Mouse (Mus musculus): ENCODE data around the gene Mcoln1. TPM values are rescaled to one million over a fixed set of nuclear protein-coding genes. Genes with fewer than 3 reads are reported as not detected.

Mcoln1 gene
- polyA plus RNA-seq, 1 experiment from 2014 or later = 39.9 TPM

DNA sequence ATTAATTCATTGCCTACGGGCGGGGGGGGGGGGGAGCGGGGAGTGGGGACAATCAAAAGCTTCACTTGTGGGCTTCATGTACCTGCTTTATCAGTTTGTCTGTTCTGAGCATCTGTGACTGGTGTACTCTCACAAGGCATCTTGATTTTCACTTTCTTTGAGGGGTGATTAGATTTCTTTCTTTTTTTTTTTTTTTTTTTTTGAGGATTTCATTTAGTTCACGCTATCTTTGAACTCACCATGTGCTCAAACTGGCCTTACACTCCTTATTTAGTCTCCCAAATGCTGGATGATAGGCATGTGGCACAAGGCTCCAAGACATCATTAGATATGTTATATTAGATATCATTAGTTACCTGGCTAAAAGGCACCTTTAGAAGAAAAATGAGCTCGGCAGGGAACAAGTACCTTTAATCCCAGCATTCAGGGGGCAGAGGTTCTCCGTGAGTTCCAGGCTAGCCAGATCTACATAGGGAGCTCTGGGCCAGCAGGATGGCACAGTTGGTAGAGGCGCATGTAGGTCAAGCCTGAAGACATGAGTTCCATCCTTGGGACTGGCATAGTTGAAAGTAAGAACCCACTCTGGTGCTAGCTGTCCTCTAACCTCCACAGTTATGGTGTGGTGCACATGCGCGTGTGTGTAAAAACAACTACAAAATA is 32.2 kb upstream of the Mcoln1 start:
- ATAC-seq (ENCODE audit: insufficient read depth) = no peak

GRCm38 (mm10) chr8:3468838-3469237 is 31.4 kb upstream of the Mcoln1 start:
- Histone ChIP-seq H3K4me3 (ENCODE audit: low read depth, low read length) (no peak overlapping the region), H3K4me1 (ENCODE audit: insufficient read depth) (peaks cover 4% of the 10 kb centered on the region), H3K36me3 (ENCODE audit: insufficient read depth) (no peaks in the 10 kb centered on the region), H3K27ac (ENCODE audit: low read depth) (no peak overlapping the region), H3K4me2 (no peak overlapping the region), H3K9me3 (ENCODE audit: low read depth, low read length) (no peaks in the 10 kb centered on the region), H3K9ac (no peak overlapping the region), H3K27me3 (ENCODE audit: insufficient read depth, low read length) (no peaks in the 10 kb centered on the region)
- DNase-seq (peak; percentile 19), ATAC-seq (ENCODE audit: insufficient read depth) (no peak)
- TF ChIP-seq CTCF (IDR thresholded peaks at IDR 0.05; ENCODE audit: low read depth) = no peak
- 95% methylated on average over 1 of the region's 1 CpGs for WGBS

More for the DNA sequence above, 32.2 kb upstream of the Mcoln1 start:
- WGBS = 55% methylated on average over 9 of the region's 9 CpGs
- no peak for TF ChIP-seq CTCF (IDR thresholded peaks at IDR 0.05; ENCODE audit: low read depth)
- Histone ChIP-seq H3K9ac (peak overlapping the region; percentile 67), H3K4me1 (ENCODE audit: insufficient read depth) (peaks cover 4% of the 10 kb centered on the region), H3K4me3 (ENCODE audit: low read depth, low read length) (peak overlapping the region; percentile 54), H3K9me3 (ENCODE audit: low read depth, low read length) (no peaks in the 10 kb centered on the region), H3K27me3 (ENCODE audit: insufficient read depth, low read length) (no peaks in the 10 kb centered on the region), H3K4me2 (peak overlapping the region; percentile 75), H3K36me3 (ENCODE audit: insufficient read depth) (no peaks in the 10 kb centered on the region), H3K27ac (ENCODE audit: low read depth) (peak overlapping the region; percentile 80)
- DNase-seq = peak; percentile 26

DNA sequence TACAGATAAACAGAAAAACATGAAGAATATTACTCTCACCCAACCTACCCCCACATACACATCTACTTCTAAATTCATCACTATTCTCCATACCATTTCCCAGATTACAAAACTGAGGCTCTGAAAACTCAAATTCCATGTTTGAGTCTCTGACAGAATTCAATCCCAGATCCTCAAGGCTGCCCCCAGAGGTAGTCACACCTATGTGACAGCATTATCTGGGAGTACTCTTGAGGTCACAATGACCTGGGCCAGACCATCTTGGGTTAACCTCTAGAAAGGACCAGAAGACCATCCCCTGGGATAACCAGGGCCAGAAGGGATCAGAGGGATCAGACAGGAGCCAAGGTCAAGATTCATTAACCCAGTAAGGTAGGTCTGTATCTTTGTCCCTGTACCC is 29.7 kb upstream of the Mcoln1 start, which contains the start of gene Tex45:
Tex45 (plus strand) TSS at position 301 of the 400 bp plus-strand sequence.
- Histone ChIP-seq H3K9ac (no peak within 1 kb of the TSS), H3K4me2 (no peak within 1 kb of the TSS), H3K4me3 (ENCODE audit: low read depth, low read length) (no peak within 1 kb of the TSS), H3K4me1 (ENCODE audit: insufficient read depth) (peaks cover 4% of the 10 kb centered on the region), H3K27me3 (ENCODE audit: insufficient read depth, low read length) (no peaks in the 10 kb centered on the region), H3K27ac (ENCODE audit: low read depth) (no peak within 1 kb of the TSS), H3K36me3 (ENCODE audit: insufficient read depth) (no peaks in the 10 kb centered on the region), H3K9me3 (ENCODE audit: low read depth, low read length) (no peaks in the 10 kb centered on the region)
- no peak for TF ChIP-seq CTCF (IDR thresholded peaks at IDR 0.05; ENCODE audit: low read depth)
- DNase-seq (no peak), ATAC-seq (ENCODE audit: insufficient read depth) (no peak)

DNA sequence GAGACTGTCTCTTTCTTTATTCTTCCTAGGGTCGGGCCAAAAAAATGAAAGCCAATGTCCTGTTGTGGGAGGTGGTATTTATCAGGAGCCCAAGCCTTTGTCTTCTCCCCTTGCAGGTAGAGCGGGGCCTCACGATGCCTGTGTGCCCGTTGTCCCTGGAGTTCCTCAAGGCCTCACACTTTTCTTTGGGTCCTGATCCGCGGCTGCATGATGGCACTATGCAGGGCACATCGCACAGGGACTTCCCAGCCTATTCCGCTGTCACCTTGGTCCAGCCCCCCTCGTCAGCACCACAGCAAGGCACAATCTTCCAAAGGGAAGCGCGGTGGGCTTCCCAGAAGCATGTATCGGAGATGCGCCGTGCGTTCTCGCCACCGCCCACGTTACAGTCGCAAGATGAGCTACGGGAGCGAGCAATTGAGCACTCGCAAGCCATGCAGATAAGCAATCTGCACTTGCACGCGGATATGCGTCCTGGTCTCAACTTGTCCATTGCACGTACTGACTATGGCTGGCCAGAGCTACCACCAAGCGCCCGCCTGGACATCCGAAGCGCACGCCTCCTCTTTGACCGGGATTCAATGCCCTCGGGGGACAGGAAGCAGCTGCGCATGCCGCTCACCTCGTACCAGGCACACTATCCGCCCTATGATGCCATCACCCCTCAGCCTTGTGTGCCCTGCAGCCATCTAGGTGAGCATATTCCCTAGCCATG is 24.4 kb upstream of the Mcoln1 start:
- ATAC-seq (ENCODE audit: insufficient read depth) (no peak; the same call in 1 of the 2 replicates), DNase-seq (peak; percentile 21)
- Histone ChIP-seq H3K4me2 (peak overlapping the region; percentile 59), H3K36me3 (ENCODE audit: insufficient read depth) (no peaks in the 10 kb centered on the region), H3K4me1 (ENCODE audit: insufficient read depth) (0 out of 2 replicates have a peak, but pooled peaks cover 3% of the 10 kb centered on the region), H3K9ac (peak overlapping the region; percentile 29), H3K27ac (ENCODE audit: low read depth) (no peak overlapping the region), H3K9me3 (ENCODE audit: low read depth, low read length) (no peaks in the 10 kb centered on the region), H3K4me3 (ENCODE audit: low read depth, low read length) (peak overlapping the region; percentile 24), H3K27me3 (ENCODE audit: insufficient read depth, low read length) (no peaks in the 10 kb centered on the region)
- TF ChIP-seq CTCF (IDR thresholded peaks at IDR 0.05; ENCODE audit: low read depth) = no peak
- WGBS = 24% methylated on average over 37 of the region's 37 CpGs

DNA sequence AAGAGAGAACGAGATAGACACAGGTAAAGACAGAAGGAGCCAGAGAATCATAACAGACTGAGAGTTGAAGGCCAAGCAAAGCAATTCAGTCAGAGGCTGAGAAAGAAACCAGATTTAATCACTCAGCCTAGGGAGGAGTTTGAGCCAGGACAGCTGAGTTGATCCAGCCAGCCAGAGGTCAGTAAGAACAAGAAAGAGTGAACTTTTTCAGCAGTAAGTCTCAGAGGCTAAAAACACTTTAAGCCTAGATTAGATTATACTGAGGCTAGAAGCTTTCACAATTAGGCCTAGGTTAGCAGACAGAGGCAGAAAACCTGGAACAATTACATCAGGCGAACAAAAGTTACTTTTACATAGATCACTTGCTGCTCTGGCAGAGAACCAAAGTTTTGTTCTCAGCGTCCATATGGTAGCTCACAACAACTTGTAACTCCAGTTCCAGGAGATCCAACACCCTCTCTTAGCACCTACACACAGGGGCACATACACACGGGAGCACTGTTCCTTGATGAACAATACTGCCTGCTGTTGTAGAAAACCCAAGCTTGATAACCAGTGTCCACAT is 20.0 kb upstream of the Mcoln1 start:
- ATAC-seq (ENCODE audit: insufficient read depth) = no peak

DNA sequence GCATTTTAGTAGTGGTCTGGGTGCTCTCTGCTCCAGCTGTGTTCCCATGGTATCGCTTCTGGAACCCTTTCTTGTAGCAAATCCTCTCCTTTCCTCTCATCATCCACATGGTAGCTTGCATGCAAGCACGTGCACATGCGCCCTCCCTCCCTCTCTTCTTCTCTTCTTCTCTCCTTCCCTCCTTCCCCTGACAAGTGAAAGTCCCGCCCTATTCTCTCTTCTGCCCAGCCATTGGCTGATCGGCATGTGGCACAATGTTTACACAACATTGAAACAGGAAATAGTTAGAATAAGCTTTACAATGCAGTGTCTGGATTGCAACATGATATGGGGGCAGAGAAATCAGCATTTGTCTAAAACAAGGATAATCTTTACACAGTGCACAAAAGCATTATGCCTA is 18.7 kb upstream of the Mcoln1 start:
- H3K9ac ChIP-seq = no peak overlapping the region
- no peak overlapping the region for H3K4me2 ChIP-seq
- no peak for TF ChIP-seq CTCF (IDR thresholded peaks at IDR 0.05; ENCODE audit: low read depth)
- H3K36me3 ChIP-seq (ENCODE audit: insufficient read depth) = no peaks in the 10 kb centered on the region
- DNase-seq (peak; percentile 43), ATAC-seq (ENCODE audit: insufficient read depth) (no peak)
- WGBS = 45% methylated on average over 5 of the region's 5 CpGs
- no peaks in the 10 kb centered on the region for H3K4me1 ChIP-seq (ENCODE audit: insufficient read depth)
- H3K9me3 ChIP-seq (ENCODE audit: low read depth, low read length) = no peaks in the 10 kb centered on the region
- H3K27ac ChIP-seq (ENCODE audit: low read depth) = no peak overlapping the region
- H3K4me3 ChIP-seq (ENCODE audit: low read depth, low read length) = no peak overlapping the region
- no peaks in the 10 kb centered on the region for H3K27me3 ChIP-seq (ENCODE audit: insufficient read depth, low read length)

More for the DNA sequence above, 20.0 kb upstream of the Mcoln1 start:
- no peak overlapping the region for H3K4me3 ChIP-seq (ENCODE audit: low read depth, low read length)
- no peak for DNase-seq
- no peak for TF ChIP-seq CTCF (IDR thresholded peaks at IDR 0.05; ENCODE audit: low read depth)
- 63% methylated on average over 4 of the region's 4 CpGs for WGBS
- H3K36me3 ChIP-seq (ENCODE audit: insufficient read depth) = no peaks in the 10 kb centered on the region
- H3K27ac ChIP-seq (ENCODE audit: low read depth) = no peak overlapping the region
- no peaks in the 10 kb centered on the region for H3K9me3 ChIP-seq (ENCODE audit: low read depth, low read length)
- no peak overlapping the region for H3K4me2 ChIP-seq
- H3K4me1 ChIP-seq (ENCODE audit: insufficient read depth) = 0 out of 2 replicates have a peak, but pooled peaks cover 3% of the 10 kb centered on the region
- H3K27me3 ChIP-seq (ENCODE audit: insufficient read depth, low read length) = no peaks in the 10 kb centered on the region
- H3K9ac ChIP-seq = no peak overlapping the region

- Histone ChIP-seq H3K27me3 (ENCODE audit: insufficient read depth, low read length) (no peaks in the 10 kb centered on the region), H3K4me1 (ENCODE audit: insufficient read depth) (no peaks in the 10 kb centered on the region), H3K27ac (ENCODE audit: low read depth) (no peak overlapping the region), H3K9ac (no peak overlapping the region), H3K9me3 (ENCODE audit: low read depth, low read length) (no peaks in the 10 kb centered on the region), H3K4me2 (no peak overlapping the region), H3K4me3 (ENCODE audit: low read depth, low read length) (no peak overlapping the region), H3K36me3 (ENCODE audit: insufficient read depth) (no peaks in the 10 kb centered on the region)
- 81% methylated on average over 22 of the region's 22 CpGs for WGBS
- TF ChIP-seq CTCF (IDR thresholded peaks at IDR 0.05; ENCODE audit: low read depth) = no peak
- DNase-seq (no peak), ATAC-seq (ENCODE audit: insufficient read depth) (no peak)
Observed at GRCm38 (mm10) chr8:3482240-3482740, 18.0 kb upstream of the Mcoln1 start.

All from lung, embryonic 14.5 days (tissue).